Mouse (Mus musculus): Measurements from ENCODE around the gene Syne1. TPM values are rescaled to one million over a fixed set of nuclear protein-coding genes. Genes with fewer than 3 reads are reported as not detected.
A peak's percentile ranks its signal among the peaks of the same experiment; 100 is the strongest.

Gene Syne1
- total RNA-seq, 1 experiment = 7.1 TPM

GRCm38 (mm10) chr10:5096996-5097753 lies 454.1 kb downstream of the Syne1 start:
- TF ChIP-seq ZNF384 (IDR thresholded peaks at IDR 0.05; ENCODE audit: low read depth, low read length) (no peak), ZC3H11A (IDR thresholded peaks at IDR 0.05; ENCODE audit: borderline replicate concordance, low read depth, low read length) (no peak), CHD2 (IDR thresholded peaks at IDR 0.05; ENCODE audit: low read depth, low read length) (no peak), MAFK (IDR thresholded peaks at IDR 0.05; ENCODE audit: insufficient read depth, low read depth, low read length) (no peak), HCFC1 (IDR thresholded peaks at IDR 0.05; ENCODE audit: borderline replicate concordance, insufficient read depth, low read length) (no peak)
- Histone ChIP-seq H3K36me3 (ENCODE audit: control insufficient read depth, insufficient read depth, low read length, poor library complexity, severe bottlenecking) (no peaks in the 10 kb centered on the region), H3K9me3 (ENCODE audit: control insufficient read depth, insufficient read depth, low read depth, low read length) (no peaks in the 10 kb centered on the region), H3K27ac (ENCODE audit: insufficient read depth, low read depth, low read length, poor library complexity, severe bottlenecking) (no peak overlapping the region), H3K4me1 (ENCODE audit: control insufficient read depth in 2 of 2, insufficient read depth in 2 of 2, low read length in 2 of 2, poor library complexity in 1 of 2) (no peaks in the 10 kb centered on the region), H3K4me3 (ENCODE audit: insufficient read depth in 1 of 2, low read depth in 1 of 2, low read length in 2 of 2, poor library complexity in 1 of 2, severe bottlenecking in 1 of 2) (no peak overlapping the region), H3K9ac (ENCODE audit: insufficient read depth, low read depth, low read length, poor library complexity, severe bottlenecking) (no peak overlapping the region)
- in situ Hi-C loops (cut with MboI; ENCODE audit: low sequenced_read_pairs in 2 of 2, unreplicated experiment in 2 of 2) = no loop called here
- DNase-seq (ENCODE audit: low read depth, low spot score) = no peak

- Histone ChIP-seq H3K27ac (ENCODE audit: insufficient read depth, low read depth, low read length, poor library complexity, severe bottlenecking) (no peak overlapping the region), H3K36me3 (ENCODE audit: control insufficient read depth, insufficient read depth, low read length, poor library complexity, severe bottlenecking) (no peaks in the 10 kb centered on the region), H3K4me3 (ENCODE audit: insufficient read depth in 1 of 2, low read depth in 1 of 2, low read length in 2 of 2, poor library complexity in 1 of 2, severe bottlenecking in 1 of 2) (no peak overlapping the region), H3K4me1 (ENCODE audit: control insufficient read depth in 2 of 2, insufficient read depth in 2 of 2, low read length in 2 of 2, poor library complexity in 1 of 2) (no peaks in the 10 kb centered on the region), H3K9ac (ENCODE audit: insufficient read depth, low read depth, low read length, poor library complexity, severe bottlenecking) (no peak overlapping the region), H3K9me3 (ENCODE audit: control insufficient read depth, insufficient read depth, low read depth, low read length) (no peaks in the 10 kb centered on the region)
- TF ChIP-seq CHD2 (IDR thresholded peaks at IDR 0.05; ENCODE audit: low read depth, low read length) (no peak), MAFK (IDR thresholded peaks at IDR 0.05; ENCODE audit: insufficient read depth, low read depth, low read length) (no peak), ZC3H11A (IDR thresholded peaks at IDR 0.05; ENCODE audit: borderline replicate concordance, low read depth, low read length) (no peak), HCFC1 (IDR thresholded peaks at IDR 0.05; ENCODE audit: borderline replicate concordance, insufficient read depth, low read length) (no peak), ZNF384 (IDR thresholded peaks at IDR 0.05; ENCODE audit: low read depth, low read length) (no peak)
- in situ Hi-C loops (cut with MboI; ENCODE audit: low sequenced_read_pairs in 2 of 2, unreplicated experiment in 2 of 2) = no loop called here
- DNase-seq (ENCODE audit: low read depth, low spot score) = no peak
Measured at GRCm38 (mm10) chr10:5089133-5089532, 462.1 kb downstream of the Syne1 start.

- H3K27ac ChIP-seq (ENCODE audit: insufficient read depth, low read depth, low read length, poor library complexity, severe bottlenecking) = no peak overlapping the region
- DNase-seq (ENCODE audit: low read depth, low spot score) = no peak
- no peaks in the 10 kb centered on the region for H3K9me3 ChIP-seq (ENCODE audit: control insufficient read depth, insufficient read depth, low read depth, low read length)
- no peaks in the 10 kb centered on the region for H3K36me3 ChIP-seq (ENCODE audit: control insufficient read depth, insufficient read depth, low read length, poor library complexity, severe bottlenecking)
- no peaks in the 10 kb centered on the region for H3K4me1 ChIP-seq (ENCODE audit: control insufficient read depth in 2 of 2, insufficient read depth in 2 of 2, low read length in 2 of 2, poor library complexity in 1 of 2)
- no peak overlapping the region for H3K9ac ChIP-seq (ENCODE audit: insufficient read depth, low read depth, low read length, poor library complexity, severe bottlenecking)
- TF ChIP-seq ZC3H11A (IDR thresholded peaks at IDR 0.05; ENCODE audit: borderline replicate concordance, low read depth, low read length) = no peak
- in situ Hi-C loops (cut with MboI; ENCODE audit: low sequenced_read_pairs in 2 of 2, unreplicated experiment in 2 of 2) = no loop called here
- no peak overlapping the region for H3K4me3 ChIP-seq (ENCODE audit: insufficient read depth in 1 of 2, low read depth in 1 of 2, low read length in 2 of 2, poor library complexity in 1 of 2, severe bottlenecking in 1 of 2)
Measured at GRCm38 (mm10) chr10:5087336-5087735, 463.9 kb downstream of the Syne1 start.

- in situ Hi-C loops (cut with MboI; ENCODE audit: low sequenced_read_pairs in 2 of 2, unreplicated experiment in 2 of 2) = no loop called here
- H3K36me3 ChIP-seq (ENCODE audit: control insufficient read depth, insufficient read depth, low read length, poor library complexity, severe bottlenecking) = no peaks in the 10 kb centered on the region
- H3K9me3 ChIP-seq (ENCODE audit: control insufficient read depth, insufficient read depth, low read depth, low read length) = no peaks in the 10 kb centered on the region
- no peak overlapping the region for H3K4me3 ChIP-seq (ENCODE audit: insufficient read depth in 1 of 2, low read depth in 1 of 2, low read length in 2 of 2, poor library complexity in 1 of 2, severe bottlenecking in 1 of 2)
- H3K9ac ChIP-seq (ENCODE audit: insufficient read depth, low read depth, low read length, poor library complexity, severe bottlenecking) = no peak overlapping the region
- TF ChIP-seq ZC3H11A (IDR thresholded peaks at IDR 0.05; ENCODE audit: borderline replicate concordance, low read depth, low read length) = no peak
- no peak for TF ChIP-seq CHD2 (IDR thresholded peaks at IDR 0.05; ENCODE audit: low read depth, low read length)
- no peak for TF ChIP-seq ZNF384 (IDR thresholded peaks at IDR 0.05; ENCODE audit: low read depth, low read length)
- no peak for TF ChIP-seq HCFC1 (IDR thresholded peaks at IDR 0.05; ENCODE audit: borderline replicate concordance, insufficient read depth, low read length)
- TF ChIP-seq MAFK (IDR thresholded peaks at IDR 0.05; ENCODE audit: insufficient read depth, low read depth, low read length) = no peak
- H3K4me1 ChIP-seq (ENCODE audit: control insufficient read depth in 2 of 2, insufficient read depth in 2 of 2, low read length in 2 of 2, poor library complexity in 1 of 2) = no peaks in the 10 kb centered on the region
- DNase-seq (ENCODE audit: low read depth, low spot score) = no peak
- H3K27ac ChIP-seq (ENCODE audit: insufficient read depth, low read depth, low read length, poor library complexity, severe bottlenecking) = no peak overlapping the region
Measured at GRCm38 (mm10) chr10:5086329-5086728, 465.0 kb downstream of the Syne1 start.

- in situ Hi-C loops (cut with MboI; ENCODE audit: low sequenced_read_pairs in 2 of 2, unreplicated experiment in 2 of 2) = no loop called here
- Histone ChIP-seq H3K9ac (ENCODE audit: insufficient read depth, low read depth, low read length, poor library complexity, severe bottlenecking) (no peak overlapping the region), H3K36me3 (ENCODE audit: control insufficient read depth, insufficient read depth, low read length, poor library complexity, severe bottlenecking) (no peaks in the 10 kb centered on the region), H3K27ac (ENCODE audit: insufficient read depth, low read depth, low read length, poor library complexity, severe bottlenecking) (no peak overlapping the region), H3K4me1 (ENCODE audit: control insufficient read depth in 2 of 2, insufficient read depth in 2 of 2, low read length in 2 of 2, poor library complexity in 1 of 2) (no peaks in the 10 kb centered on the region), H3K9me3 (ENCODE audit: control insufficient read depth, insufficient read depth, low read depth, low read length) (no peaks in the 10 kb centered on the region), H3K4me3 (ENCODE audit: insufficient read depth in 1 of 2, low read depth in 1 of 2, low read length in 2 of 2, poor library complexity in 1 of 2, severe bottlenecking in 1 of 2) (no peak overlapping the region)
- DNase-seq (ENCODE audit: low read depth, low spot score) = peak; percentile 3
- TF ChIP-seq HCFC1 (IDR thresholded peaks at IDR 0.05; ENCODE audit: borderline replicate concordance, insufficient read depth, low read length) = no peak
- TF ChIP-seq MAFK (IDR thresholded peaks at IDR 0.05; ENCODE audit: insufficient read depth, low read depth, low read length) = no peak
- no peak for TF ChIP-seq ZNF384 (IDR thresholded peaks at IDR 0.05; ENCODE audit: low read depth, low read length)
- TF ChIP-seq ZC3H11A (IDR thresholded peaks at IDR 0.05; ENCODE audit: borderline replicate concordance, low read depth, low read length) = no peak
- TF ChIP-seq CHD2 (IDR thresholded peaks at IDR 0.05; ENCODE audit: low read depth, low read length) = no peak
Measured at GRCm38 (mm10) chr10:5085792-5086191, 465.5 kb downstream of the Syne1 start.
